Mouse (Mus musculus): Measurements from ENCODE around the gene Ddx47.

Gene Ddx47

DNA sequence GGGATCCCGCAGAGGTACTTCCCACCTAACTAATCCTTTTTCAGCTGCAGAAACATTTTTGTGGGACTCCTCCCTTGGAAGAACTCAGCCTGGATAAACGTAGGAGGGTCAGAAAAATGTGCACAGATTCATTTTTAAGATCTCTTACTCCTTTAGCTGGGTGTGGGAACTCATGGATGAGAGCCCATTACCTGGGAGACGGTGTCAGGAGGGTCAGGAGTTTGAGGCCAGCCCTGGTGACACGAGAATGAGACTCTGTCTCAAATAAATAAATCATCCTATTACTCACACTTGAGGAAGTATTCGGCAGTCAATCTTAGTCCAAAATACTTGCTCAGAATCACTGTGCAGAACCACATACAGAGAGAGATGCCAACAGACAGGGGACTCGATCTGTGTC is 58.4 kb downstream of the Ddx47 start:
- no peak for DNase-seq (ENCODE audit: low spot score)

- DNase-seq (ENCODE audit: low spot score): no peak
These were observed 58.9 kb downstream of the Ddx47 start for GRCm38 (mm10) chr6:135070347-135070746.
